Mouse (Mus musculus) kidney, adult 18-20 months (tissue): Measurements from ENCODE around the gene Tead2.

Experiments used
- DNase-seq: peaks from one replicate; pipeline ENCODE4 v3.0.0; 2021

The Tead2 gene

GRCm38 (mm10) chr7:45192585-45193310 is 22.8 kb upstream of the Tead2 start:
- no peak for DNase-seq

- DNase-seq = no peak
Observed at GRCm38 (mm10) chr7:45193406-45193805, 22.1 kb upstream of the Tead2 start.

- DNase-seq = no peak
Observed at GRCm38 (mm10) chr7:45193871-45194785, 21.4 kb upstream of the Tead2 start.

- no peak for DNase-seq
Observed at GRCm38 (mm10) chr7:45195341-45196175, 20.0 kb upstream of the Tead2 start.

GRCm38 (mm10) chr7:45196176-45196535 is 19.4 kb upstream of the Tead2 start:
- DNase-seq = no peak

GRCm38 (mm10) chr7:45196994-45197393 is 18.6 kb upstream of the Tead2 start:
- DNase-seq = no peak

- DNase-seq = peak; percentile 76
Observed at GRCm38 (mm10) chr7:45198435-45198834, 17.1 kb upstream of the Tead2 start.

- DNase-seq = no peak
Observed at GRCm38 (mm10) chr7:45198961-45199360, 16.6 kb upstream of the Tead2 start.

GRCm38 (mm10) chr7:45202654-45203053 is 12.9 kb upstream of the Tead2 start:
- DNase-seq = no peak

- peak; percentile 81 for DNase-seq
Observed at GRCm38 (mm10) chr7:45204380-45205143, 11.0 kb upstream of the Tead2 start, which contains the start of gene Ccdc155. Gene Ccdc155 (minus strand): TSS chr7:45204892.

GRCm38 (mm10) chr7:45208260-45208659 is 7.3 kb upstream of the Tead2 start:
- no peak for DNase-seq

- no peak for DNase-seq
Observed at GRCm38 (mm10) chr7:45211070-45211469, 4.5 kb upstream of the Tead2 start.

GRCm38 (mm10) chr7:45211851-45212251 is 3.7 kb upstream of the Tead2 start, which contains the start of gene Dkkl1:
Gene Dkkl1 (minus strand): TSS chr7:45212147.
- DNase-seq = no peak

GRCm38 (mm10) chr7:45212356-45212755 is 3.2 kb upstream of the Tead2 start:
- no peak for DNase-seq

GRCm38 (mm10) chr7:45213708-45214107 is 1.8 kb upstream of the Tead2 start:
- no peak for DNase-seq

GRCm38 (mm10) chr7:45216442-45217183 is 1.1 kb downstream of the Tead2 start:
- DNase-seq = peak; percentile 55

GRCm38 (mm10) chr7:45221680-45222079 is 6.1 kb downstream of the Tead2 start:
- DNase-seq = no peak

- no peak for DNase-seq
Observed at GRCm38 (mm10) chr7:45224826-45225225, 9.3 kb downstream of the Tead2 start.

GRCm38 (mm10) chr7:45226421-45226820 is 10.9 kb downstream of the Tead2 start:
- DNase-seq = no peak

GRCm38 (mm10) chr7:45228548-45228947 is 13.0 kb downstream of the Tead2 start:
- DNase-seq = no peak

GRCm38 (mm10) chr7:45229046-45229445 is 13.5 kb downstream of the Tead2 start:
- no peak for DNase-seq
